Mouse (Mus musculus): ENCODE data around the gene Chrnb4. TPM values are rescaled to one million over a fixed set of nuclear protein-coding genes. Genes with fewer than 3 reads are reported as not detected.

Gene Chrnb4
- polyA plus RNA-seq, 1 experiment from 2014 or later, result 5.3 TPM

- H3K27me3 ChIP-seq (replicated peaks; ENCODE audit: control insufficient read depth, insufficient read depth, low read length), result peaks cover 32% of the 10 kb centered on the region
- ATAC-seq, result peak; percentile 52
- peak within 1 kb of the TSS; percentile 48 for H3K4me2 ChIP-seq (ENCODE audit: low read depth, low read length)
- H3K4me1 ChIP-seq (ENCODE audit: control insufficient read depth, insufficient read depth, low read length), result peaks cover 9% of the 10 kb centered on the region; the same call in 1 of the 2 replicates
- 1% methylated on average over 39 of the region's 39 CpGs for WGBS
- H3K27ac ChIP-seq (ENCODE audit: low read length), result no peak within 1 kb of the TSS
- H3K36me3 ChIP-seq (ENCODE audit: control insufficient read depth, insufficient read depth, low read length), result no peaks in the 10 kb centered on the region
- H3K4me3 ChIP-seq (ENCODE audit: low read length), result peak within 1 kb of the TSS; percentile 37
- no peaks in the 10 kb centered on the region for H3K9me3 ChIP-seq (ENCODE audit: control insufficient read depth, low read length)
- peak within 1 kb of the TSS; percentile 40 for H3K9ac ChIP-seq (ENCODE audit: low read depth, low read length)
Measured at GRCm38 (mm10) chr9:55026275-55026663, 22.3 kb downstream of the Chrnb4 start, which contains the start of gene Chrna3. Gene Chrna3 (minus strand): TSS chr9:55026562.

GRCm38 (mm10) chr9:55025534-55026274 lies 22.9 kb downstream of the Chrnb4 start:
- H3K36me3 ChIP-seq (ENCODE audit: control insufficient read depth, insufficient read depth, low read length), result no peaks in the 10 kb centered on the region
- H3K4me1 ChIP-seq (ENCODE audit: control insufficient read depth, insufficient read depth, low read length), result peaks cover 9% of the 10 kb centered on the region; the same call in 1 of the 2 replicates
- peak overlapping the region; percentile 48 for H3K4me2 ChIP-seq (ENCODE audit: low read depth, low read length)
- peak overlapping the region; percentile 40 for H3K9ac ChIP-seq (ENCODE audit: low read depth, low read length)
- no peak for ATAC-seq
- no peak overlapping the region for H3K27ac ChIP-seq (ENCODE audit: low read length)
- WGBS, result 12% methylated on average over 38 of the region's 38 CpGs
- peak overlapping the region; percentile 37 for H3K4me3 ChIP-seq (ENCODE audit: low read length)
- peaks cover 32% of the 10 kb centered on the region for H3K27me3 ChIP-seq (replicated peaks; ENCODE audit: control insufficient read depth, insufficient read depth, low read length)
- H3K9me3 ChIP-seq (ENCODE audit: control insufficient read depth, low read length), result no peaks in the 10 kb centered on the region

- H3K4me3 ChIP-seq (ENCODE audit: low read length), result no peak overlapping the region
- peaks cover 32% of the 10 kb centered on the region for H3K27me3 ChIP-seq (replicated peaks; ENCODE audit: control insufficient read depth, insufficient read depth, low read length)
- WGBS, result 35% methylated on average over 13 of the region's 13 CpGs
- no peak for ATAC-seq
- no peak overlapping the region for H3K9ac ChIP-seq (ENCODE audit: low read depth, low read length)
- no peaks in the 10 kb centered on the region for H3K9me3 ChIP-seq (ENCODE audit: control insufficient read depth, low read length)
- H3K4me2 ChIP-seq (ENCODE audit: low read depth, low read length), result no peak overlapping the region
- peaks cover 9% of the 10 kb centered on the region; the same call in 1 of the 2 replicates for H3K4me1 ChIP-seq (ENCODE audit: control insufficient read depth, insufficient read depth, low read length)
- H3K27ac ChIP-seq (ENCODE audit: low read length), result no peak overlapping the region
- no peaks in the 10 kb centered on the region for H3K36me3 ChIP-seq (ENCODE audit: control insufficient read depth, insufficient read depth, low read length)
Measured at GRCm38 (mm10) chr9:55023902-55024583, 24.5 kb downstream of the Chrnb4 start.

- Histone ChIP-seq H3K27ac (ENCODE audit: low read length) (no peak overlapping the region), H3K9me3 (ENCODE audit: control insufficient read depth, low read length) (no peaks in the 10 kb centered on the region), H3K36me3 (ENCODE audit: control insufficient read depth, insufficient read depth, low read length) (no peaks in the 10 kb centered on the region), H3K4me3 (ENCODE audit: low read length) (no peak overlapping the region), H3K27me3 (replicated peaks; ENCODE audit: control insufficient read depth, insufficient read depth, low read length) (peaks cover 32% of the 10 kb centered on the region), H3K4me2 (ENCODE audit: low read depth, low read length) (no peak overlapping the region), H3K4me1 (ENCODE audit: control insufficient read depth, insufficient read depth, low read length) (peaks cover 9% of the 10 kb centered on the region; the same call in 1 of the 2 replicates), H3K9ac (ENCODE audit: low read depth, low read length) (no peak overlapping the region)
- WGBS, result 77% methylated on average over 5 of the region's 5 CpGs
- no peak for ATAC-seq
Measured at GRCm38 (mm10) chr9:55023326-55023725, 25.3 kb downstream of the Chrnb4 start.

GRCm38 (mm10) chr9:55016926-55017325 lies 31.7 kb downstream of the Chrnb4 start:
- H3K4me3 ChIP-seq (ENCODE audit: low read length), result no peak overlapping the region
- H3K27ac ChIP-seq (ENCODE audit: low read length), result no peak overlapping the region
- no peaks in the 10 kb centered on the region for H3K9me3 ChIP-seq (ENCODE audit: control insufficient read depth, low read length)
- H3K9ac ChIP-seq (ENCODE audit: low read depth, low read length), result no peak overlapping the region
- H3K4me1 ChIP-seq (ENCODE audit: control insufficient read depth, insufficient read depth, low read length), result no peaks in the 10 kb centered on the region
- WGBS, result 70% methylated on average over 3 of the region's 3 CpGs
- no peaks in the 10 kb centered on the region for H3K27me3 ChIP-seq (replicated peaks; ENCODE audit: control insufficient read depth, insufficient read depth, low read length)
- no peaks in the 10 kb centered on the region for H3K36me3 ChIP-seq (ENCODE audit: control insufficient read depth, insufficient read depth, low read length)
- no peak for ATAC-seq
- no peak overlapping the region for H3K4me2 ChIP-seq (ENCODE audit: low read depth, low read length)

- no peaks in the 10 kb centered on the region for H3K36me3 ChIP-seq (ENCODE audit: control insufficient read depth, insufficient read depth, low read length)
- H3K9ac ChIP-seq (ENCODE audit: low read depth, low read length), result no peak overlapping the region
- H3K4me2 ChIP-seq (ENCODE audit: low read depth, low read length), result no peak overlapping the region
- peak; percentile 67 for ATAC-seq
- H3K4me1 ChIP-seq (ENCODE audit: control insufficient read depth, insufficient read depth, low read length), result no peaks in the 10 kb centered on the region
- no peaks in the 10 kb centered on the region for H3K27me3 ChIP-seq (replicated peaks; ENCODE audit: control insufficient read depth, insufficient read depth, low read length)
- H3K9me3 ChIP-seq (ENCODE audit: control insufficient read depth, low read length), result no peaks in the 10 kb centered on the region
- WGBS, result 29% methylated on average over 6 of the region's 6 CpGs
- H3K27ac ChIP-seq (ENCODE audit: low read length), result no peak overlapping the region
- no peak overlapping the region for H3K4me3 ChIP-seq (ENCODE audit: low read length)
Measured at GRCm38 (mm10) chr9:55010588-55011350, 37.8 kb downstream of the Chrnb4 start.

GRCm38 (mm10) chr9:55009692-55010091 lies 38.9 kb downstream of the Chrnb4 start:
- Histone ChIP-seq H3K9me3 (ENCODE audit: control insufficient read depth, low read length) (no peaks in the 10 kb centered on the region), H3K4me2 (ENCODE audit: low read depth, low read length) (no peak overlapping the region), H3K27me3 (replicated peaks; ENCODE audit: control insufficient read depth, insufficient read depth, low read length) (no peaks in the 10 kb centered on the region), H3K4me1 (ENCODE audit: control insufficient read depth, insufficient read depth, low read length) (no peaks in the 10 kb centered on the region), H3K27ac (ENCODE audit: low read length) (no peak overlapping the region), H3K36me3 (ENCODE audit: control insufficient read depth, insufficient read depth, low read length) (no peaks in the 10 kb centered on the region), H3K9ac (ENCODE audit: low read depth, low read length) (no peak overlapping the region), H3K4me3 (ENCODE audit: low read length) (no peak overlapping the region)
- 78% methylated on average over 2 of the region's 2 CpGs for WGBS
- ATAC-seq, result no peak

- Histone ChIP-seq H3K9ac (ENCODE audit: low read depth, low read length) (no peak overlapping the region), H3K4me1 (ENCODE audit: control insufficient read depth, insufficient read depth, low read length) (no peaks in the 10 kb centered on the region), H3K9me3 (ENCODE audit: control insufficient read depth, low read length) (no peaks in the 10 kb centered on the region), H3K36me3 (ENCODE audit: control insufficient read depth, insufficient read depth, low read length) (no peaks in the 10 kb centered on the region), H3K27me3 (replicated peaks; ENCODE audit: control insufficient read depth, insufficient read depth, low read length) (no peaks in the 10 kb centered on the region), H3K4me3 (ENCODE audit: low read length) (no peak overlapping the region), H3K27ac (ENCODE audit: low read length) (no peak overlapping the region), H3K4me2 (ENCODE audit: low read depth, low read length) (no peak overlapping the region)
- 63% methylated on average over 4 of the region's 4 CpGs for WGBS
- no peak for ATAC-seq
Measured at GRCm38 (mm10) chr9:55003609-55004008, 45.0 kb downstream of the Chrnb4 start.

GRCm38 (mm10) chr9:54995645-54996044 lies 52.9 kb downstream of the Chrnb4 start:
- Histone ChIP-seq H3K9me3 (ENCODE audit: control insufficient read depth, low read length) (no peaks in the 10 kb centered on the region), H3K27me3 (replicated peaks; ENCODE audit: control insufficient read depth, insufficient read depth, low read length) (no peaks in the 10 kb centered on the region), H3K36me3 (ENCODE audit: control insufficient read depth, insufficient read depth, low read length) (no peaks in the 10 kb centered on the region), H3K4me2 (ENCODE audit: low read depth, low read length) (no peak overlapping the region), H3K4me1 (ENCODE audit: control insufficient read depth, insufficient read depth, low read length) (no peaks in the 10 kb centered on the region), H3K4me3 (ENCODE audit: low read length) (no peak overlapping the region), H3K27ac (ENCODE audit: low read length) (no peak overlapping the region), H3K9ac (ENCODE audit: low read depth, low read length) (no peak overlapping the region)
- no peak for ATAC-seq
- 69% methylated on average over 3 of the region's 3 CpGs for WGBS

All from intestine, embryonic 16.5 days (tissue).